Mouse (Mus musculus) left cerebral cortex, adult 18-20 months (tissue): Measurements from ENCODE around the gene Zc3h15. TPM values are rescaled to one million over a fixed set of nuclear protein-coding genes. Genes with fewer than 3 reads are reported as not detected.

Experiments
- DNase-seq, 2 experiments: peaks; one replicate each; pipeline ENCODE4 v3.0.0; 2021 to 2022; ENCODE audit warnings: low spot score in 2 of 2, mixed read lengths in 1 of 2
- total RNA-seq, 2 experiments: library from RNA; stranded (reverse); gene quantifications; 2 replicates each; pipeline ENCODE4 v1.2.3; 2021

Gene Zc3h15
- total RNA-seq, 2 experiments from 2014 or later, result 142 to 145 TPM

DNA sequence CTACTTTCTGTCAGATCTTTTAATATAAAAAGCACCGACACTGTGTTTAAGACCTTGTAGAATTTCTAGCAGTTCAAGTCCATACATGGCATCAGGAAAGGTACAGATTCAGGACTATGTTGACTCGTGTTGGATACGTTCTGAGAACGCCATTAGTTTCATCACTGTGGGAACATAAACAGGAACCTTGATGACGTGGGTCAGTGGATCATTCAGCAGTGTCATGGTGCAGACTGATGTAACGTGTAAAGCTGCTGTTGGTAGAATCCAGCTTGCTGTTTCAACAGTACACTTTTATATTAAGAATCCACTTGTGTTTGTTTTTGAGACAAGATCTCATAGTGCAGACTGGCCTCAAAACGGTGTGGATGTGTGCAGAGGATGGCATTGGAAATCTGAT, 28.8 kb downstream of the Zc3h15 start:
- no peak for DNase-seq

GRCm38 (mm10) chr2:83673843-83674242, 29.6 kb downstream of the Zc3h15 start:
- no peak for DNase-seq

DNA sequence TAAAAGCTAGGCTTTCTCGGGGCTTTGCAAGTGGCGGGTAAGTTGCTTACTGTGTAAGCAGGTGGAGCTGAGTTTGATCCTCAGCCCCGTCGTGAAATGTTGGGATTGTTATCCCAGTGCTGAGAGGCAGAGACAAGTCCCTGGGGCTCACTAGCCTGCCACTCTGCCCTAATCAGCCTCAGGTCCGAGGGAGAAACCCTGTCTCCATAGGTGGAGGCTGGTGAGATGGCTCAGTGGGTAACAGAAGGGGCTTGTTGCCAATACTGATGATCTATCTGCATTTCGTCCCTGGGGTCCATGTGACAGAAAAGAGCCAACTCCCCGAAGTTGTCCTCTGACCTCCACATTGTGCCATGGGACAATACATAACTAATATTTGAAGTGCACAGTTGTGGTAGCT, 30.2 kb downstream of the Zc3h15 start:
- DNase-seq, result no peak

DNA sequence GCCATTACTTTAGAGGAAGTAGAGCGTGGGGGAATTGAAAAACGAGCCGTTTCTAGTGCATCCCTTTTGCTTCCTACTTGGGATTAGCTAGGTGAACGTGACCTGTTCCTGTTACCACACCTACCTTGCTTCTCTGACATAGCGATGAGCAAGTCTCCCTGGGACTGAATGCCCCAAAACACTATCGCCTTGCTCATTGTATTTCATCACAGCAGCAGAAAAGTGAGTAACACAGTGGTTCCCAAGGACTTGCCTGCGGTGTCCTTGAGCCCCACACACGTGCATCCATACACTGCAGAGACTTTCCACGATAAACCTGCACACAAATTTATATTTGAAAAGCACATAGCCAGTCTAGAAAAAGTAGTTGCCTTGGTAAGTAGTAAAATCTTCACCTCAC, 30.7 kb downstream of the Zc3h15 start:
- DNase-seq, result no peak

DNA sequence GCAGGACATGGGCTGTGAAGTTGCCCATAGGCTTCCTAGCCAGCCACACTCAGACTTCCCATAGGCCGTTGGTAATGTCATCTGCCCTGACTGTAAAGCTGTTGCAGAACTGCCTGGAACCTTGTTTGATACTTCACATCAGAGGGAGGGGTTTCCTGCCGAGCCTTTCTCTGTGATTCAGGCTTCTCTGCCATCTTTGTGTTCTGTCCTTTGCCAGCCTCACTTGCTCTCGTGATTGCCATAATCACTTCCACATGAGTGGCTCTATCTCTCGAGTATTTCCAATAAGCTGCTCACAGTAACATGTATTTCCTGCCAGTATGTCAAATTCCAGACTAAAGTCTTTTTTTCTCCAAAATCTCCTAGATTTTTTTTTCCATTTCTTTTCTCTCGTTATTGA, 31.4 kb downstream of the Zc3h15 start:
- DNase-seq, result no peak

DNA sequence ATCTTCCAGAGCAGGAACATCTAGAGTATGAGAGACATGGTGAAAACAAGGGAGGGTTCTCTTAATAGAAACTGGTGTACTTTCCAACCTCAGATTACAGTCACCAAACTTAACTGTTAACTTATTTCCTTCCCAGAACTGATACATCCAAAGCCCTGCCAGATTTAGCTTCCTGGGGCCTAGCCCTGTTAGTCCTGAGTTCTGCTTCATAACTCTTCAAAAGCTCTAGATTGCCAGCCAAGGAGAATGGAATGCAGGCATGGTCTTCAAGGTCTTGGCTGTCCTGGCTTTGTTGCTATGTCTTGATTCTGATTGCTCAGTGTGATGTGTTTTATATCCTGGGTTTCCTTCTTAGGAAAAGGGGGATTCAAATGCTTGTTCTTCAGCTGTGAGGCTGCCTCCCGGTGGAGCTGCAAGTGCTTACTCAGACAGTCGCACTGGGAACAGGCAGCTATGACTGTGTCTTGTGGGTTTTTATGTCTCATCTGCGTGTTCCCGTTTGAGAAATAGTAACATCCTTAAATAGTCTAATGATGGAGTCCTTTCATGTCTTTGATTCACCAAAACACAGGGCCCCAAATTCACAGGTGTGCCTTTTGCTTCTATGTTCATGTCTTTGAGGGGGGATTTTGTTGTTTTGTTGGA, 32.1 kb downstream of the Zc3h15 start:
- no peak for DNase-seq

DNA sequence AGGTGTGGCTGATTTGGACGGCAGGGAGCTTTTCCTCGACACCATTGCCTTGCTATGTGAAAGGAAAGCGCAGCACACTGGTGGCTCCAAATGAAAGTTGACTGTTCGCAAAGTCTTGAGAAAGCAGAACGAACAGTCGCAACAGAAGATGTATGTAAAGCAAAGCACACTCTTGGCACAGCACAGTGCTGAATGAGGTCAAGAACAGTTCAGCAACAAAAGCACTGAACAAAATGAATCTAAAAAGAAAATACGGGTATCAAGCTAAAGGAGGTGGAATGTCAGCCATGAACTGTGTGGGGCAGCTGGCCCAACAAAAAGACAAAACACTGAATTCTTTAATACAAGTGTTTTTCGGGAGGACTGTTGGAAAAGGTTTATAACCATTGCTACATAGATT, 37.1 kb downstream of the Zc3h15 start:
- DNase-seq, result no peak

- no peak for DNase-seq
Observed at GRCm38 (mm10) chr2:83681785-83682184, 37.5 kb downstream of the Zc3h15 start.

- DNase-seq, result no peak
Observed at GRCm38 (mm10) chr2:83682282-83682681, 38.0 kb downstream of the Zc3h15 start.

GRCm38 (mm10) chr2:83683731-83684519, 39.7 kb downstream of the Zc3h15 start:
- no peak for DNase-seq

GRCm38 (mm10) chr2:83684691-83685090, 40.5 kb downstream of the Zc3h15 start:
- no peak for DNase-seq

- no peak for DNase-seq
Observed at GRCm38 (mm10) chr2:83690372-83690771, 46.1 kb downstream of the Zc3h15 start.

GRCm38 (mm10) chr2:83692651-83693545, 48.7 kb downstream of the Zc3h15 start:
- DNase-seq, result no peak

- no peak for DNase-seq
Observed at GRCm38 (mm10) chr2:83694061-83694460, 49.8 kb downstream of the Zc3h15 start.

DNA sequence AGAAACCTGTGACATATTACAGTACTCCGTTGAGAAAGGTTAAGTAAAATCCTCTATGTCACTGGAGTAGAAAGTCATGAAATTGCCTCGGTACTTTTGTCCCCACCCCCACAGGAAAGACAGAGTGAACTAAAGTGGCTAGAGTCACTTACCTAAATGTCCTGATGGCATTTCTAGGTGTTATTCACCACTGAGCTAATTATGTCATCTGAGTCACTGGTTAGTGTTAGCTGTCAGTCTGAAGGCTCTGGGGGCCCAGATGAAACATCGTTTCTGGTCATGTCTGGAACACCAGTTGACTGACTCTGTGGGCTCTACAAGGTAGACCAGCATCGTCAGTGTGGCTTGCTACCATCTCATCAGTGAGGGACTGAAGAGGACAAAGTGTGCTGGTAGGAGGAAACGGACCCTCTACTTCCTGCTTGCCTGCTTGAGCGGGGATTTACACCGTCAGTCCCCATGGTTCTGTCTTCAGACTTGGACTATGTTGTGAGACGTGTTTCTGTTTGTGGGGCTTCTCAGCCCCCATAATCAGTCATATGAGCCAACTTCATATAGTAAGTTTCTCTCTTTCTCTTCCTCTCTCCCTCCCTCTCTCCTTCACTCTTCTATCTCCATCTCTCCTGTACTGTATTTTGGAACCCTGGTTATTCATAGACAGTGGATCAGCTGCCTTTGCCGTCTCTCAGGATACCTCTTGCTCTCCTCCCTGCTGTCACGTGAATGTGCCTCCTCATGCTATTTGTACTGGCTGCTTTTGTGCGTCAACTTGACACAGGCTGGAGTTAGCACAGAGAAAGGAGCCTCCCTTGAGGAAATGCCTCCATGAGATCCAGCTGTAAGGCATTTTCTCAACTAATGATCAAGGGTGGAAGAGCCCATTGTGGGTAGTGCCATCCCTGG, 51.4 kb downstream of the Zc3h15 start:
- DNase-seq, result no peak

GRCm38 (mm10) chr2:83698484-83698883, 54.2 kb downstream of the Zc3h15 start:
- no peak for DNase-seq

GRCm38 (mm10) chr2:83699324-83699723, 55.1 kb downstream of the Zc3h15 start:
- no peak for DNase-seq

DNA sequence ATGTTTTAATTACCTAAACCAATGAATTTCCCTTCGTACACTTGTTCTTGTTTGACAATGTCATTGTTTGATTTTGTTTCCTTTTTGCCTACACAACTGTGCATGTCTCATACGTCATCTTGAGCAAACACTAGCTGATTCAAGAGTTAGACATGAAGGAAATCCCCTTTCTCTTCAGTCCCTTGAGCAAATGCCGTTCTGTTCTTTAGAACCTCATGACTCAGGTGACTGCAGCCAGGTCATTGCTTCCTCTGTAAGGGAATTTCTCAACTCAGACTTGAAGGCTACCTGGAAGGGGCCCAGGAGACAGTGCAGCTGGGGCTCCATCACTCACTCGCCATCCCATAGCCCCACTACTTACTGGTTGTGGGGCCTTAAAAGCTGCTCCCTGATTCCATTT, 56.4 kb downstream of the Zc3h15 start:
- no peak for DNase-seq

- no peak for DNase-seq
Observed at GRCm38 (mm10) chr2:83702411-83702810, 58.2 kb downstream of the Zc3h15 start.

DNA sequence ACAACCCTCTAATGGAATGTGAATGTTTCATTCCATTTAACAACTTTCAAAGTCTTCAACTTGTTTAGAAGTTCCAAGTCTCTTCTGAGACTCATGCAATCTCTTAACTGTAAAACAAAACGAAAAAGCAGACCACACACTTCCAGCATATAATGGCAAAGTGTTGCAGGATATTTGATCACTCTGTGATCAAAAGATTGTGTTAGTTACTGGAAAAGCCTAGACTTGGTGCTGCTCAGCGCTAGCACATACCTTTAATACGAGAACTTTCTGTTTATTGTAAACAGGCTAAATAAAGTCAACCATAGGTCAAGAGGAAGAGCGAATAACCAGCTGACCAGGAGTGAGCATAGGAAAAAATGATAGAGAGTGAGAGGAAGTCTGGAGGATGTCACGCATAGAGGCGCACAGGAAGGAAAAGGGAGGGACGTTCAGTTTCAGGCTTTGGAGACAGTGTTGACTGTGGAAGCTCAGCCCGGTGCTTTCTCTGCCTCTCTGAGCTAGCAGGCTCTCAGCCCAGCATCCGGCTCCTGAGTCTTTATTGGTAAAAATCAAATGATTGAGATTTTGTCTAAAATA, 61.4 kb downstream of the Zc3h15 start:
- DNase-seq, result no peak
